Mouse (Mus musculus): Measurements from ENCODE around the gene Adgrf4.

The Adgrf4 gene

GRCm38 (mm10) chr17:42692136-42692535, at the start of gene Adgrf4:
Gene Adgrf4 (minus strand): TSS chr17:42692284.
- DNase-seq (ENCODE audit: low spot score in 2 of 2) = peak; percentile 10 to 15

- no peak for DNase-seq (ENCODE audit: low spot score in 2 of 2)
Observed at GRCm38 (mm10) chr17:42741801-42742217, 49.7 kb upstream of the Adgrf4 start, which contains the start of gene Adgrf2. Gene Adgrf2 (minus strand): TSS chr17:42742179.

- no peak for DNase-seq (ENCODE audit: low spot score in 2 of 2)
Observed at GRCm38 (mm10) chr17:42738794-42739193, 46.7 kb upstream of the Adgrf4 start.

DNA sequence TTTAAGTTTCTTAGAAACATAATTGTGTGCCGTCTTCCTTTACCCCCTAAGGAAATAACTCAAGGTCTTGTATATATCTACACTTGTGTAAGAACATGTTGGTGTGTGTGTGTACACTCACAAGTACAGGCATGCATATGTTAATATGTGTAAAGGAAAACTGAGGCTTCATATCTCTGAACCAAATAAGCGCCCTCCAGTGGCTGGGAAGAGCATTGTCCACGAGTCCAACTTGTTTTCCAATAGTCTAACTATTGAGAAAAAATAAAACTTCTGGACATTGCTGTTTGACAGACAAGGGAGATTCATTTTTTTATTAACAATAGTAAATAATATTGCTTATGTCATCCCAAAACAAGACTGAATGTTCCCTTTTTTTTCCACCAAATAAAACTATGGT, 25.1 kb upstream of the Adgrf4 start:
- DNase-seq (ENCODE audit: low spot score in 2 of 2) = no peak

GRCm38 (mm10) chr17:42714991-42715390, 22.9 kb upstream of the Adgrf4 start:
- no peak for DNase-seq (ENCODE audit: low spot score in 2 of 2)

- DNase-seq (ENCODE audit: low spot score in 2 of 2) = no peak
Observed at GRCm38 (mm10) chr17:42710717-42711116, 18.6 kb upstream of the Adgrf4 start.

DNA sequence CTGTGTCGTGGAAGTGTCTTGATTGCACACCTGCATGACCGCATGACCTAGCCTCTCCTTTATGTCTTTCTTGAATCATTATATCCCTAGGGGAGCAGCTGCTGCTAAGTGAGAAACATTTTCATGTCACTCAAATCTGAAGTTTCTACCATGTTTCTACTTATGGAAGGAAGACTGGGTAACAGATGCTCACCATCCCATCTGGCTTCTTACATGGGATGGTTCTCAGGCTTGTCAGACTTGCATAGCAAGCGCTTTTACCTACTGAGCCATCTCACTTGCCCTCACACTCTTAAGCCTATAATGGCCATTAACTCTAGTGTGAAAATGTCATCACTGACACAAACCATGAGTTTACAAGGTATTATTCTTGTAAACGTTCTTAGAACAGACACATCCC, 13.5 kb upstream of the Adgrf4 start:
- no peak for DNase-seq (ENCODE audit: low spot score in 2 of 2)

DNA sequence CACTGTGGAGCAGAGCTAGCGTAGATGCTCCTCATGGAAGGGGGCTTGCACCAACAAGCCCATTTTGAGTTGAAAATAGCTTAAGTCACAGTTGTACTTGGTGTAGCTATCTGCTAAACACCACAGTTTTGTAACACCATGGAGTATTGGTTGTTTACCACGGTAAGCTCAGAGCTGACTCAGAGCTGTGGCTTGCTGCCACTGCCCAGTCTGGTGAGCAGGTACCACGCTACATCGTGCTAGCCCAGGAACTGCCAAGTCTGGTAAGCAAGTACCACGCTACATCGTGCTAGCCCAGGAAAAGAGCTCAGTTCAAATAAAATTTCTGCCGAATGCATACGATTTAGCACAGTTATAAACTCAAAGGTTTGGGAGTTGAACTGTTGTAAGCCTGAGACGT, 10.1 kb upstream of the Adgrf4 start:
- peak; percentile 8 to 9 for DNase-seq (ENCODE audit: low spot score in 2 of 2)

DNA sequence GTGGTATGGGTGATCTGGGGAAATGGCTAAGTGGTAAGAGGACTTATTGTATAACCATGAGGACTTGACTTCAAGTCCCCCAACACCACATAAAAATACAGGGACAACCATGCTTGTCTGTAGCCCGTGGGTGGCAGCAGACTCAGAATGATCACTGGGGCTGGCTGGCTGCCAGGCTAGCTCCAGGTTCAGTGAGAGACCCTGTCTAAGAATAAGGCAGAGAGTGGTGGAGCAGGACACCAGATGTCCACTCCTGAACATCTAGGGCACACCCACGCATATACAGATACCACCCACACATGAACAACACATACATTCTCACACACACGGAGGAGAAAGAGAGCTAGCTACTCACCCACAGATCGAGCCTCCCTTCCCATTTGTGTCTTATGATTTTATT, 2.6 kb upstream of the Adgrf4 start:
- no peak for DNase-seq (ENCODE audit: low spot score in 2 of 2)

DNA sequence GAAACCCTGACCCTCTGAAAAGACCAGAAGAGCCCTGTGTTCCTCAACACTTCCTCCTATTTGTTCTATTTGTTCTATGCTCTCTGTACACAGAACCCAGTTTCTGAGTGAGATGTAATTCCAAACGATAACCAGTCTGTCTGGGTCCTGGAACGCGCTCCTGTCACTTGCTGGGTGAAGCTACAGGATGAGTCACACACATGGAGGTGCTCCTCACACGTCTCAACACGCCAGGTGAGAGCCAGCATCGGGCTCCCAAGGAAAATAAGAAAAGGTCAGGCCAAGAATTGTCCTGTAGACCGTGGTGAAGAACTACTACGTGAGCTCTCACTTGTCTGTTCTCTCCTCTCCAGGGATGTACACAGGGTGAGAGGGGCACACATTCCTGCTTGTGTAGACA, 1.6 kb downstream of the Adgrf4 start:
- DNase-seq (ENCODE audit: low spot score in 2 of 2) = peak in 1 of 2 experiments; percentile 45

DNA sequence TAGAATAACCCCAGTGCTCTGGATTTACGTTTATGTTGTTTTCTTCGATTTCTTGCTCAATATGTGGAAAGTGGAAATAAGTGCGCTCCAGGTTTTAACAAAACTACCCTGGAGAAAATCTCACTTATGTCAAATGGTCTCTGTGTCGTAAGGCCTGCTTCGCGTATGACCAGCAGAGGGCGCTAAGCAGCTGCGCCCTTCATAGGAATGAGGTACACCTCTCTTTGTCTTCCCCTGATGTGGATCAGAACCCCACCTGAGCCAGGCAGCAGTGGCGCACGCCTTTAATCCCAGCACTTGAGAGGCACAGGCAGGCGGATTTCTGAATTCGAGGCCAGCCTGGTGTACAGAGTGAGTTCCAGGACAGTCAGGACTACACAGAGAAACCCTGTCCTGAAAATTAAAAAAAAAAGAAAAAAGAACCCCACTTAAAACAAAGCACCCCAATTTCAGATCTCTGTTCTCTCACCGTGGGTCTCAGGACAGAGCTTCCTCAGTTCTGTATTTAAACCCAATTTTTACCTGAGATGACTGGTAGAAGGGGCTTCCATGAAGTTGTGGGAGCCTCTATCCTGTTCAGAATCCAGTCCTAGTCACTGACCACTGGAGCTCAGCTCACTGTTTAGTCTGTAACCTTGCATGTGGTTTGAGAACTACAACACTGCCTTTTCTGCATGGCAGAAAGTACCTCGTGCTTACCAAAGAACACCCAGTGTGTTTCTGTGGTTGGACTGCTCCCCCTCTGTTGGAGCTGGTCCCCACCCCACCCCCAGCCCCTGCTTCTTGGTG, 33.3 kb downstream of the Adgrf4 start:
- peak; percentile 3 to 16 for DNase-seq (ENCODE audit: low spot score in 2 of 2)

- no peak for DNase-seq (ENCODE audit: low spot score in 2 of 2)
Observed at GRCm38 (mm10) chr17:42643416-42643815, 48.7 kb downstream of the Adgrf4 start.

GRCm38 (mm10) chr17:42630206-42630605, 61.9 kb downstream of the Adgrf4 start:
- DNase-seq (ENCODE audit: low spot score in 2 of 2) = no peak

- peak in 1 of 2 experiments; percentile 8 for DNase-seq (ENCODE audit: low spot score in 2 of 2)
Observed at GRCm38 (mm10) chr17:42613043-42613737, 78.9 kb downstream of the Adgrf4 start.

- no peak for DNase-seq (ENCODE audit: low spot score in 2 of 2)
Observed at GRCm38 (mm10) chr17:42611295-42611694, 80.8 kb downstream of the Adgrf4 start, which contains the start of gene Opn5. Gene Opn5 (minus strand): TSS chr17:42611395.

- DNase-seq (ENCODE audit: low spot score in 2 of 2) = no peak
Observed at GRCm38 (mm10) chr17:42608270-42608669, 83.8 kb downstream of the Adgrf4 start.

Measured in urinary bladder, adult 18-20 months (tissue).